Mouse (Mus musculus) G1E (cell line): ENCODE data around the gene Traf3ip2.

ENCODE experiments used
- CTCF ChIP-seq: IDR thresholded peaks from 2 replicates; pipeline ENCODE4 v1.5.1; 2012; ENCODE audit warnings: low read depth, low read length, inconsistent platforms, mixed read lengths
- GATA1 ChIP-seq: IDR thresholded peaks from 2 replicates; pipeline ENCODE4 v1.6.1; 2012; ENCODE audit warnings: borderline replicate concordance, low read length, inconsistent platforms, mixed read lengths
- GATA2 ChIP-seq: IDR thresholded peaks from 2 replicates; pipeline ENCODE4 v1.6.1; 2012; ENCODE audit warnings: low read depth, low read length, inconsistent platforms, borderline replicate concordance
- TAL1 ChIP-seq: conservative IDR thresholded peaks from 2 replicates; pipeline ENCODE4 v1.6.1; 2012; ENCODE audit warnings: low read depth, low read length, inconsistent platforms, mixed read lengths

DNA sequence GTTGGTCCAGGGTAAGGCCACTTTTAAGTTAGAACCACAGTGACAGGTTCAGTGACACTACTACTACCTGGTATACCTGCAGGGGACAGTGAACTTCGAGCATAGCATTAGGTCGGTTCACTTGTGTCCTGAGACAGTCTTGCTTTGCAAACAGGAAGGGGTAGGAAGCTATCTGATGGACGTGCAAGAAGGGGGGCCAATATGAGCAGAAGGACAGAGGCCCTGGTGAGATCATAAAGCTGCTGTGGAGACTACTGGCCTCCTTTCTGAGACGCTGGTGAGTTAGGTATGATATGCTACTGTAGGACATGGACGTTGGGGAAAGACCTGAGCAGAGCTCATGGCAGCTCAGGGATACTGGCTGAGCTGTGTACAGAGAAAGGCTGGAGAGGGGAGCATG is 7.9 kb downstream of the Traf3ip2 start:
- TF ChIP-seq CTCF (no peak), TAL1 (no peak), GATA2 (no peak), GATA1 (no peak)
